ENCODE assay signal across 8 mouse cellular contexts in genomic region chr7:44929204-44930151, GRCm38 (mm10). TPM values are rescaled to one million over a fixed set of nuclear protein-coding genes. Genes with fewer than 3 reads are reported as not detected.
A peak's percentile ranks its signal among the peaks of the same experiment; 100 is the strongest.
DNase-seq lines count a peak whose midpoint lies in the region; ATAC-seq lines count a peak whose summit lies in the region.

Gene Ap2a1 (minus strand): TSS chr7:44929496.

- no peaks in the 10 kb centered on the region for H3K9me3 ChIP-seq in hindbrain, embryonic 16.5 days (ENCODE audit: control insufficient read depth, low read length)

- H3K4me1 ChIP-seq in hindbrain, embryonic 16.5 days (ENCODE audit: control insufficient read depth, insufficient read depth, low read depth, low read length): peaks cover 20% of the 10 kb centered on the region

- peak within 1 kb of the TSS; percentile 96 for H3K27ac ChIP-seq in hindbrain, embryonic 16.5 days (ENCODE audit: low read depth, low read length)
- peak within 1 kb of the TSS; percentile 77 for H3K27ac ChIP-seq in macrophage

- peaks cover 46% of the 10 kb centered on the region for H3K79me2 ChIP-seq in macrophage (ENCODE audit: inconsistent target)

- peak within 1 kb of the TSS; percentile 80 for H3K4me2 ChIP-seq in hindbrain, embryonic 16.5 days (ENCODE audit: low read length)

- peak; percentile 99 for ATAC-seq in hindbrain, embryonic 16.5 days

- H3K36me3 ChIP-seq in hindbrain, embryonic 16.5 days (ENCODE audit: control insufficient read depth, insufficient read depth, low read length): no peaks in the 10 kb centered on the region
- peaks cover 11% of the 10 kb centered on the region; the same call in 1 of the 2 replicates for H3K36me3 ChIP-seq in macrophage (ENCODE audit: inconsistent target)

- WGBS in hindbrain, embryonic 16.5 days: under 1% methylated on average over 84 of the region's 84 CpGs
- WGBS in macrophage (ENCODE audit: missing documents): under 1% methylated on average over 77 of the region's 84 CpGs

- peak within 1 kb of the TSS; percentile 97 for H3K9ac ChIP-seq in hindbrain, embryonic 16.5 days (ENCODE audit: low read depth, low read length)

- no peaks in the 10 kb centered on the region for H3K27me3 ChIP-seq in hindbrain, embryonic 16.5 days (replicated peaks; ENCODE audit: control insufficient read depth, insufficient read depth, low read length)

- peak within 1 kb of the TSS; percentile 99 for H3K4me3 ChIP-seq in hindbrain, embryonic 16.5 days (ENCODE audit: low read length)
- H3K4me3 ChIP-seq in macrophage (ENCODE audit: inconsistent target): peak within 1 kb of the TSS; percentile 64

- DNase-seq in WW6 (ENCODE audit: low read depth, low spot score): peak; percentile 99
- DNase-seq in cerebellum, postnatal 4 days (ENCODE audit: low spot score in 2 of 2): peak; percentile 97 to 99
- peak; percentile 100 for DNase-seq in gastrocnemius, adult 18-20 months (ENCODE audit: low spot score)
- peak; percentile 99 to 100 for DNase-seq in left cerebral cortex, adult 18-20 months (ENCODE audit: low spot score in 2 of 2)
- DNase-seq in right cerebral cortex, adult 18-20 months: peak; percentile 100
- peak; percentile 97 for DNase-seq in urinary bladder, postnatal 10 days (ENCODE audit: low spot score)

RNA-seq across cellular contexts. Expression of gene Ap2a1, which starts in this region (rescaled TPM):
- 10 to 100 TPM; 59.8 to 64.4 TPM for total RNA-seq in gastrocnemius, adult 18-20 months (2021)
- 128 and 133 TPM in 2 replicates for polyA plus RNA-seq in hindbrain, embryonic 16.5 days (2015; fragmentation: Nextera tagmentation; extraction: Ambion mirVana)
- total RNA-seq in left cerebral cortex, adult 18-20 months (2021): 100 to 1,000 TPM; 328 to 355 TPM
- 100 to 1,000 TPM in 24 of 26 experiments, 10 to 100 TPM in 2; 74.9 to 234 (median 122) TPM for total RNA-seq in macrophage (2018; cell fraction: chromatin; rRNA removed)
- total RNA-seq in macrophage (2018; cell fraction: cytosol; rRNA removed): 10 to 100 TPM; 39.1 to 71.5 (median 56.2) TPM
- 100 to 1,000 TPM in 2 of 26 experiments, 10 to 100 TPM in 24; 47.2 to 114 (median 64.2) TPM for total RNA-seq in macrophage (2018; cell fraction: nucleus; rRNA removed)
- 49.8 to 76.6 TPM (median 75.0 TPM) in 3 replicates for polyA plus RNA-seq in macrophage (2018)

Comparison
In these comparisons a context has a peak if more than half of its experiments do, and no peak if none do; other contexts are left out.
1. Peak in every context shown above with its lines: DNase-seq, ATAC-seq, H3K4me3 ChIP-seq and H3K27ac ChIP-seq.
2. RNA of gene Ap2a1 (total RNA-seq): 328 to 355 TPM in left cerebral cortex, adult 18-20 months; 59.8 to 64.4 TPM in gastrocnemius, adult 18-20 months; every median in the first group is over 4 times any median in the second.